Mouse (Mus musculus) cerebellum, adult 2 months (tissue): Measurements from ENCODE around the gene Gm7030. TPM values are rescaled to one million over a fixed set of nuclear protein-coding genes. Genes with fewer than 3 reads are reported as not detected.
"Not testable (repeated sequence)": the region's sequence is repeated elsewhere in the genome, so short reads cannot be mapped to it uniquely, and the experiment has no call there.

Experiments
- DNase-seq, 2 experiments: peaks; one replicate each; pipeline ENCODE4 v3.0.0; 2021
- H3K27ac ChIP-seq: fragments of 200-500 bp; 2 replicates; pipeline ENCODE4 v1.5.1; 2012; ENCODE audit warnings: low read length, control low read depth, inconsistent platforms; ENCODE audit not compliant: insufficient read depth
- H3K27me3 ChIP-seq: fragments of 200-500 bp; 2 replicates; pipeline ENCODE4 v1.6.1; 2012; ENCODE audit warnings: inconsistent platforms, mild to moderate bottlenecking, low read length, moderate library complexity; ENCODE audit not compliant: control insufficient read depth, insufficient read depth
- H3K4me1 ChIP-seq: fragments of 200-500 bp; 2 replicates; pipeline ENCODE4 v1.6.1; 2011; ENCODE audit warnings: low read length; ENCODE audit not compliant: control insufficient read depth, insufficient read depth
- H3K4me3 ChIP-seq: fragments of 200-500 bp; replicated peaks from 2 replicates; pipeline ENCODE3; 2011; ENCODE audit warnings: mild to moderate bottlenecking, low read depth, low read length, control low read depth; ENCODE audit not compliant: insufficient read depth
- CTCF ChIP-seq: fragments of 200-500 bp; IDR thresholded peaks from 2 replicates; pipeline ENCODE4 v1.5.1; 2011; ENCODE audit warnings: low read depth, mild to moderate bottlenecking, control low read depth, low read length, moderate library complexity, borderline replicate concordance; ENCODE audit not compliant: insufficient read depth
- POLR2A ChIP-seq: fragments of 200-500 bp; IDR thresholded peaks from 2 replicates; pipeline ENCODE4 v1.6.1; 2011; ENCODE audit warnings: low read length, control low read depth, borderline replicate concordance; ENCODE audit not compliant: insufficient read depth
- whole genome bisulfite sequencing: fragments of 180-500 bp; shearing (Covaris S2); methylation state at CpG from one replicate; pipeline ENCODE4 v1.1.7; 2018; 5-methylcytosine and 5-hydroxymethylcytosine counted together
- polyA plus RNA-seq: library from polyadenylated mRNA; depleted of rRNA; stranded (reverse); fragments of >200 nt; gene quantifications from 2 replicates; pipeline ENCODE4 v1.2.3, GENCODE M21; 2012; rRNA removed

Gene Gm7030
- not detected in 2 replicates for polyA plus RNA-seq

DNA sequence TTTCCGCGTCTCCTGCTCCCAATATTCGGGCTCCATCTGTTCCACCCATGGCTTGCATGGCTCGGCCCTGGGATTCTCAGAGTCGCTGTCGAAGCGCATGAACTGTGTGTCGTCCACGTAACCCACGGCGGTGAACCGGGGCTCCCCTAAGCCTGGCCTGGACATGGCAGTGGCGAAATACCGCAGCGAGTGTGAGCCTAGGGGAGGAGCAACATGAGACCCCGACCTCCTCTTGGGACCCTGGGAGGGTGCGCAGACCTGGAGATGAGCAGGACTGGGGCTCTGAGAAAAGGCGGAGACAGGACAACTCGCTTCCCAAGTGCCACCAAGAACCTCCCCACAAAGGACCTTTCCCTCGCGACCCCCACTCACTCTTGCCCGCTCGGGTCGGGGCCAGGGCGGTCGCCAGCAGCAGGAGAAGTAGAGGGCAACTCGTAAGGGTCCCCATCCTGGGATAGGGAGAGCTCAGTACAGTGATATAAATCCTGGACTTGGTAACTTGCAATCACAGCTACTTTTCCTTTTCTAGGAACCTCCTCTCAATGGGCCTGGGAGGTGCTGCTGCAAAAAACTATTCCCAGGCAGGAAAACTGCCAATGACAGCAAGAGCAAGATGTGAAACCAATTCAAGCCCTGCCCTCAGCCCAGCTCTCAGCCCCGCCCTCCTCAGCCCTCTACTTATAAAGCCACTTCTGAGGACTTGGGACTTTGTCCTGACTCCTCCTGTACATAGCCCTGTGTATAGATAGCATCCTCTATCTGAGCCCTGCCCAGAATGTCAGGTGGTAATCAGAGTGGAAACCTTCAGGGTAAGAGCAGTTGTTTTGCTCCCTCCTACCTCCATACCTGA, at the start of gene Gm7030:
Gm7030 (minus strand) TSS at position 458 of the 850 bp plus-strand sequence.
- not testable (repeated sequence) for DNase-seq, H3K4me3 ChIP-seq, H3K27me3 ChIP-seq, H3K4me1 ChIP-seq, H3K27ac ChIP-seq
- WGBS = 24% methylated on average over 27 of the region's 28 CpGs

DNA sequence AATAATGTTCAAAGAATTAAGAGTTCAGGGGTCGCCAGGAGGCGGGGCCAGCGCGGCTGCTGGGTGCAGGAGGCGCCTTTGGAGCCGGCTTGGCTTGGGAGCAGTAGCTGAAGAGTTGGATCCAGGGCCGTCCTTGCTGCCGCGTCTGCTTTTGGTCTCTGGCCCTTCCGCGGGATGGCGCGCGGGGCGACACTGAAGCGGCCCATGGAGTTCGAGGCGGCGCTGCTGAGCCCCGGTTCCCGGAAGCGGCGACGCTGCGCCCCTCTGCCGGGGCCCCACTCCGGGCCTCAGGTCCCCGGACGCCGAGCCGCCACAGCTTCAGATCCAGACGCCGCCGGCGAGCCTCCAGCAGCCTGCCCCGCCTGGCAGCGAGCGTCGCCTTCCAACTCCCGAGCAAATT, 49.7 kb upstream of the Gm7030 start:
- under 1% methylated on average over 40 of the region's 40 CpGs for WGBS
- DNase-seq, H3K27me3 ChIP-seq, H3K27ac ChIP-seq, H3K4me3 ChIP-seq, H3K4me1 ChIP-seq: not testable (repeated sequence)

DNA sequence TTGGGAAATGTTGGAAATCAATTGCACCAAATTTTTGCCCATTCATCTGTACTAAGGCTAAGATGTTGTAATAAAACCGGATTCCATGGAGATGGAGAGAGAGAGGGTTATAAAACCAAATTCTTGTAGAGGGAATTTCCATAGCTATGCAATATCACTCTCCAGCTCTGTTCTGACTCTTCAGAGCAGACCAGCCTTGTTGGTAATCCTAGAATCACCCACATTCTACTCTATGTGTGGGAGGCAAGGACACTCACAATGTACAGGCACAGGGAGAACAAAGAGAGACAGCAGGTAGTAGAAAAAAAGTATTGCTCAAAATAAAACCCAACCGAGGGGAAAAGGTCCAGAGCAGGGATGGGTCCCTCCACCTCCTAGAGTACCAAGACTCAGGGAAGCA, 46.9 kb upstream of the Gm7030 start:
- WGBS = no CpG with 5 or more reads among the region's 2 CpGs
- DNase-seq, H3K27me3 ChIP-seq: not testable (repeated sequence)

DNA sequence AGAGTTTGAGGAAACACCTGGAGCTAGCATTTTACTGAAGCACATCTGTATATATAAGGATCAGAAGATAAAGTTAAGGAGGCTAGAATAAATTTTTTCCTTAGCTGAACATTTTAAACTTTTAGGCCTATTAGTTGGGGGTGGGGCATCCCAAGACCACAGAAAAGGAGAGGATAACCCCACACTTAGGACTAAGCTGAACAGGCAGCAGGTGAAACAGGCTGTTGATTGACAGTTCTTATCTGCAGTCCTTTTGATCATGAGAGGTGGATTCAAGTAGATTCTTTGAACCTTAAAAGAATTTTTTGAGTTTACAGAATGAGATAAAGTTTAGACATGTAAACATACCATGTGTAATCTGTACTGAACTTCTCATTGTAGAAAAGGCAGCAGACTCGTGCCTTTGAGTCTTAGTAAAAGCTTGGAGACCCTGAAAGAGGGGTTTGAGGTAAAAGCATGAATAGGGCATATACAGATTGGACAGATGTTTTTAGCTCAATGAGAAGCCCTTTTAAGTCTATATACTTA, 41.1 kb upstream of the Gm7030 start:
- Histone ChIP-seq H3K4me3 (no peak overlapping the region), H3K27me3 (peaks cover 3% of the 10 kb centered on the region; the same call in 1 of the 2 replicates), H3K4me1 (no peaks in the 10 kb centered on the region), H3K27ac (no peak overlapping the region)
- 41% methylated on average over 1 of the region's 1 CpGs for WGBS
- no peak for DNase-seq
- TF ChIP-seq CTCF (no peak), POLR2A (no peak)

More for the DNA sequence above, 46.9 kb upstream of the Gm7030 start:
- not testable (repeated sequence) for H3K4me1 ChIP-seq, H3K4me3 ChIP-seq, H3K27ac ChIP-seq

DNA sequence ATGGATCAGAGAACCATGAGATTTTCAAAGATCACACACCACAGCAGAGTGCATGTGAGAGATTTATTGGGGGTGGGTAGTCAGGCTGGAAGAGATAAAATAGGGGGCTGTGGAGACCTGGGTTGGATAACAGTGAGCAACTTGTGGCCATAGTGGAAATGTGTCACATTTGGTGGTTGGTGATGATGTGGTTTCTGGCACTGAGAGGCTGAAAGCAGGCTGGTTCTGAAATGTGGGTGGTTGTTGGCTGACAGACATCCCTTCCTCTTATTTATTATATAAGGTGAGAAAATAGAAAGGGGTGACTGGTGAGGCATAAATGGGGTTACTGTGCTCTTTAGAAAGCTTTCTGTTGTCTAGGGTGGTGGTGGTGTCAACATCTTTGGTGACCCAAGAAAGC, 40.5 kb upstream of the Gm7030 start:
- peaks cover 3% of the 10 kb centered on the region; the same call in 1 of the 2 replicates for H3K27me3 ChIP-seq

DNA sequence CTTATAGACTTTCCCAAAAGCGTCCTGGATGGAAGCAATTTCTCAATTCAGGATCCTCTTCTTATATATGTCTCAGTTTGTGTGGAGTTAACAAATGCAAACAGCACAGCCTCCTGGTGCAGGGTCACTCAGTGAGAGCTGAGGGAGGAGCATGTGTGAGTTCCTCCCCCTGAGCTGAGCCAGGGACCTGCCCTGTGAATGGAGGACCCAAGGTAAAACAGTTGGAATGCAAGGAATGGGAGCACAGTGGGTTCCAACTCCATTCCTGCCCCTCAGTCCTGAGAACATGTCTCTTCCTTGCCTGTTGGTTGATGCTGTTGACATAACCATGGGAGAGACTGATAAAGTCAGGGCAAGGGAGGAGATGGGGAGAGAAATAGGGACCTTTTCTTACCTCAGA, 39.9 kb upstream of the Gm7030 start:
- not testable (repeated sequence) for DNase-seq, H3K4me1 ChIP-seq, H3K27ac ChIP-seq, H3K27me3 ChIP-seq, H3K4me3 ChIP-seq
- 53% methylated on average over 1 of the region's 1 CpGs for WGBS

More for the DNA sequence above, 40.5 kb upstream of the Gm7030 start:
- no peak for DNase-seq
- TF ChIP-seq POLR2A (no peak), CTCF (no peak)
- Histone ChIP-seq H3K27ac (no peak overlapping the region), H3K4me1 (no peaks in the 10 kb centered on the region), H3K4me3 (no peak overlapping the region)

DNA sequence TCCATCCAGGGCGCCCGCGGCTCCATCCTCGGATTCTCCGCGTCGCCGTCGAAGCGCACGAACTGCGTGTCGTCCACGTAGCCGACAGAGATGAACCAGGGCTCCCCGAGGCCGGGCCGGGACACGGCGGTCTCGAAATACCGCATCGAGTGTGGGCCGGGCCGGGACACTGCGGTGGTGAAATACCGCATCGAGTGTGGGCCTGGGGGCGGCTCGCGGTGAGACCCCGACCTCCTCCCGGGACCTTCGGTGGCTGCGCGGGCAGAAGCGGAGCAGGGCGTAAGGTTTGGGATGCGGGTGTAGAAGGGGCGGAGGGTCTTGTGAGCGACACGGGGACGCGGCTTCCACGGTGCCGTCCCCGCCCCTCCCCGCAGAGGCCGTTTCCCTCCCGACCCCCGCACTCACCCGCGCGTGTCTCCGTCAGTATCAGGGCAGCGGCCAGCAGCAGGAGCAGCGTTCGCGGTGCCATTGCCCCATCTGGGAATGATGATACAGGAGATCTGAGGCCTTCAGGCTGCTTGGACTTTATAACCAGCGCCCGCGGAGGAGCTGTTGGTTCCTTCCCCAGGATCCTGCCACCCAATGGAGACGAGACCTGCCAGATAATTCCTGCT, 38.9 kb upstream of the Gm7030 start, which contains the start of gene Gm8909:
Gm8909 (minus strand) TSS at position 499 of the 614 bp plus-strand sequence.
- 3% methylated on average over 62 of the region's 63 CpGs for WGBS
- no peak within 1 kb of the TSS for H3K4me3 ChIP-seq

DNA sequence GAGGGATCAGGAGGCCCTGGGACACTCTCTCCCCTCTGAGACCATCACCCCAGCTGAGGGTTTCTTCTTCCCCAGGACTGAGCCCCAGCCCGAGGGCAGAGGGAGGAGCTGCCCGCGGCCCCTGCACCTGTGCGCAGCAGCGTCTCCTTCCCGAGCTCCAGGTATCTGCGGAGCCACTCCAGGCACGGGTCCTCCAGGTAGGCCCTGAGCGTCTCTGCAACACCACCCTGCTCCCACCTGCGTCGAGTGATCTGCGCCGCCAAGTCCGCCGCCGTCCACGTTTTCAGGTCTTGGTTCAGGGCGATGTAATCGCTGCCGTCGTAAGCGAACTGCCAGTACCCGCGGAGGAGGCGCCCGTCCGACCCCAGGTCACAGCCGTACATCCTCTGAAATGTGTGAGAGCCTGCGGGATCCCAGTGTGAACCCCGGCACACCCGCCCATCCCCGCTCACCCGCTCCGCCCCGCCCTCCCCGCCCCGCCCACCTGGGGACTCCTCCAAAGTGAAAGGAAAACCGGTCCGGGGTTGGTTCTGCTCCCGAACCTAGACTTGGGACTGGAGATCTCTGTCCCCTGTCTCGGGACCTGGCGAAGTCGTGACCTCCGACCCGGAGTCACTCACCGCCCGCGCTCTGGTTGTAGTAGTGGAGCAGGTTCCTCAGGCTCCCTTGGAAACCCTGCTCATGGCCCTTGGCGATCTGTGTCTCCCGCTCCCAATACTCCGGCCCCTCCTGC, 38.2 kb upstream of the Gm7030 start:
- DNase-seq = no peak
- Histone ChIP-seq H3K27ac (no peak overlapping the region), H3K4me3 (no peak overlapping the region), H3K4me1 (no peaks in the 10 kb centered on the region), H3K27me3 (peaks cover 3% of the 10 kb centered on the region; the same call in 1 of the 2 replicates)
- WGBS = 2% methylated on average over 51 of the region's 51 CpGs
- TF ChIP-seq CTCF = no peak
- TF ChIP-seq POLR2A = no peak

More for the DNA sequence above, 38.9 kb upstream of the Gm7030 start, which contains the start of gene Gm8909:
- no peaks in the 10 kb centered on the region for H3K4me1 ChIP-seq
- no peak for DNase-seq
- H3K27me3 ChIP-seq = peaks cover 3% of the 10 kb centered on the region; the same call in 1 of the 2 replicates
- H3K27ac ChIP-seq = no peak within 1 kb of the TSS
- TF ChIP-seq POLR2A = no peak
- TF ChIP-seq CTCF = no peak

DNA sequence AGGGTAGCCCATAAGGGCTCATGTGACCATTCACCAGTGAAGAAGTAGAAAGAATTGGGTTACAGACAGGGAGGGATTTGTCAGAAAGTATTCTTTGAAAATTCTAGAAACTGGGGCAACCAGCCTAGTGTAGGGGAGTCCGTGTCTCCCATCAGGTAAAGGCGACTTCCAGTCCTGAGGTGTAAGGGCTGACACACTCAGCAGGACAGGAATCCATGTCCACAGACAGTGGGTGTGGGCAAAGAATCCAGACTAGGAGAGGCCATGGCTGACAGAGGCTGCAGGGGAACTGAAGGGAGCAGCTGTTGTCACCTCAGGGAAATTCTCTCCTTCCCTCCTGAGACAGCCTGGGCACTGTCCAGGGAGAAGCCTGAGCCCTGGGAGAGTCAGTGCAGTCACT, 37.7 kb upstream of the Gm7030 start:
- DNase-seq, H3K27ac ChIP-seq, H3K27me3 ChIP-seq, H3K4me1 ChIP-seq, H3K4me3 ChIP-seq: not testable (repeated sequence)
- 13% methylated on average over 2 of the region's 2 CpGs for WGBS
